Mouse (Mus musculus): ENCODE measurements around the gene Spen. TPM values are rescaled to one million over a fixed set of nuclear protein-coding genes. Genes with fewer than 3 reads are reported as not detected.

The Spen gene
- total and polyA plus RNA-seq, 2 experiments from 2014 or later = 2.3 to 4.9 TPM

DNA sequence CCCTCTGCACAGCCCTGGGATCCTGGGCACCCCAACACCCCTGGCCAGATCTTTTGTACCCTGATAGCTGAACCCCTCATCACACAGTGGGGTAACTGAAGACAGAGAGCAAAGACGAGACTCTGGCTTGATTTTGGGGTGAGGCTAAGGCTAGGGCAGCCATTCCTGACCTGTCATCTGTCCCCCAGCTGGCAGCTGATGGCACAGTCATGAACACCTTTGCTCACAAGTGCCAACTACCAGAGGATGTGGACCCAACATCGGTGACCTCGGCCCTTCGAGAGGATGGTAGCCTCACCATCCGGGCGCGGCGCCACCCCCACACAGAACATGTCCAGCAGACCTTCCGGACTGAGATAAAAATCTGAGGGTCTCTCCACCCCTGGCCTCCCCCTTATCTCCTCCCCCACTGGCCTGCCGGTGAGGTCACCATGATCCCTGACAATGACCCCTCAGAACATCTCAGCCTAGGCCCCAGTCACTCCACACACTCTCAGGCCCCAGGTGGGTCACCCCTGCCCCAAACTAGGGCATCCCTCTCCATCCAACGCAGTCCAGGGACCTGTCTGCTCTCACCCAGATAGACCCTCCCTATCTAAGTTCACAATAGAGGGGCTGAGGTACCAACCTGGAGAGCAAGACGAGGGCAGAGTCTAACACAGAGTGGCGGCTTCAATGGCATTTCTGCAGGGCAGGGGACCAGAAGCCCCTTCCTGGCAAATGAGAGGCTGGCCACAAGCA is 114.5 kb downstream of the Spen start:
- 48% methylated on average over 13 of the region's 13 CpGs for WGBS

DNA sequence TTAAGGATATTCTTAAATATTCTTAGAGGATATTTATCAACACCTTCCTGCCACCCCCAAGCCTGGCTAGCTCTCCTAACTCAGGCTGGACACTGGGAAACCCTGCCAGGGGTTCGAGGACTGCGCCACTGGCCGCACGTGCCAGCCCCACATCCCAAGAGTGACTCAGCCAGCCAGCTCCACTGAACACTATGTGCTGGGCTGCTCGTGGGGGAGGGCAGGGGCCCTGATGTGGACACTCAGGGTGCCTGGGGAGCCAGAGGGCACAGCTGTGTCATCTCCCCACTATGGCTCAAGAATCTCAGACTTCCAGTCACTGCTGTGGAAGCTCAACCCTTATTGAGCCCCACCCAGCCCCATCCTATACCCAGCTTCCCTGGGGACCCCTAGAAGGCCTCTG is 115.1 kb downstream of the Spen start:
- Histone ChIP-seq H3K4me2 (ENCODE audit: low read depth, low read length) (peak overlapping the region; percentile 77), H3K36me3 (replicated peaks; ENCODE audit: control insufficient read depth, insufficient read depth, low read length) (peaks cover 16% of the 10 kb centered on the region), H3K4me1 (ENCODE audit: control insufficient read depth, insufficient read depth) (peaks cover 33% of the 10 kb centered on the region), H3K27ac (ENCODE audit: low read depth) (peak overlapping the region; percentile 99), H3K9me3 (replicated peaks; ENCODE audit: control insufficient read depth, low read length) (no peaks in the 10 kb centered on the region), H3K27me3 (ENCODE audit: control insufficient read depth, insufficient read depth, low read length) (no peaks in the 10 kb centered on the region), H3K4me3 (ENCODE audit: low read depth, low read length) (peak overlapping the region; percentile 83), H3K9ac (replicated peaks; ENCODE audit: low read depth, low read length) (peak overlapping the region; percentile 99)
- TF ChIP-seq EP300 (IDR thresholded peaks at IDR 0.05; ENCODE audit: low read depth) = no peak
- TF ChIP-seq CTCF (IDR thresholded peaks at IDR 0.05; ENCODE audit: low read depth) = no peak
- DNase-seq (ENCODE audit: low spot score) = peak; percentile 28
- ATAC-seq (ENCODE audit: insufficient read depth, low read depth) = no peak
- 39% methylated on average over 5 of the region's 5 CpGs for WGBS

More for the DNA sequence above, 114.5 kb downstream of the Spen start:
- H3K36me3 ChIP-seq (replicated peaks; ENCODE audit: control insufficient read depth, insufficient read depth, low read length) = peaks cover 16% of the 10 kb centered on the region
- H3K9ac ChIP-seq (replicated peaks; ENCODE audit: low read depth, low read length) = peak overlapping the region; percentile 99
- no peaks in the 10 kb centered on the region for H3K27me3 ChIP-seq (ENCODE audit: control insufficient read depth, insufficient read depth, low read length)
- H3K4me3 ChIP-seq (ENCODE audit: low read depth, low read length) = peak overlapping the region; percentile 83
- DNase-seq (ENCODE audit: low spot score) = no peak
- peak; percentile 6 for TF ChIP-seq EP300 (IDR thresholded peaks at IDR 0.05; ENCODE audit: low read depth)
- no peak for TF ChIP-seq CTCF (IDR thresholded peaks at IDR 0.05; ENCODE audit: low read depth)
- no peak for ATAC-seq (ENCODE audit: insufficient read depth, low read depth)
- peaks cover 33% of the 10 kb centered on the region for H3K4me1 ChIP-seq (ENCODE audit: control insufficient read depth, insufficient read depth)
- H3K27ac ChIP-seq (ENCODE audit: low read depth) = peak overlapping the region; percentile 99
- peak overlapping the region; percentile 77 for H3K4me2 ChIP-seq (ENCODE audit: low read depth, low read length)
- no peaks in the 10 kb centered on the region for H3K9me3 ChIP-seq (replicated peaks; ENCODE audit: control insufficient read depth, low read length)

DNA sequence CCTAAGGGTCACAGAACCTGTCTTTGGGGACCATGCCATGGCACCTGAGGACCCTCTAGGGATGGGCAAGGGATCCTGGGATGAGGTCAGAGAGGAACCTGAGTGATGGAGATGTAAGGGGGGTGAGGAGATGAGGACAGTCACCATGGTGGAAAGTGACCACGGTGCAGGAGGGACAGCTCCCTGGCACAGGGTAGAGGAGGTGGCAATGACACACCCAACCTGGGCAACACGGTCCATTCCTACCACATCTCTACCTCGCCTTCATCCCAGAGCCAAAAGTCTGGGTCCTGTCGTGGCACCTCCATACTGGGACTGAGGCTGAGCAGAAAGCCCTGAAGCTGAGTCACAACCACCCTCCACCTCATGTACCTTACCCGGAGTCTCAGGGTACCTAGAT is 115.6 kb downstream of the Spen start:
- peak; percentile 16 for DNase-seq (ENCODE audit: low spot score)
- H3K4me3 ChIP-seq (ENCODE audit: low read depth, low read length) = peak overlapping the region; percentile 83
- no peak for ATAC-seq (ENCODE audit: insufficient read depth, low read depth)
- H3K36me3 ChIP-seq (replicated peaks; ENCODE audit: control insufficient read depth, insufficient read depth, low read length) = peaks cover 16% of the 10 kb centered on the region
- H3K9ac ChIP-seq (replicated peaks; ENCODE audit: low read depth, low read length) = peak overlapping the region; percentile 99
- no peaks in the 10 kb centered on the region for H3K9me3 ChIP-seq (replicated peaks; ENCODE audit: control insufficient read depth, low read length)
- peaks cover 33% of the 10 kb centered on the region for H3K4me1 ChIP-seq (ENCODE audit: control insufficient read depth, insufficient read depth)
- 38% methylated on average over 5 of the region's 5 CpGs for WGBS
- peak overlapping the region; percentile 99 for H3K27ac ChIP-seq (ENCODE audit: low read depth)
- H3K4me2 ChIP-seq (ENCODE audit: low read depth, low read length) = peak overlapping the region; percentile 77
- no peaks in the 10 kb centered on the region for H3K27me3 ChIP-seq (ENCODE audit: control insufficient read depth, insufficient read depth, low read length)
- TF ChIP-seq EP300 (IDR thresholded peaks at IDR 0.05; ENCODE audit: low read depth) (no peak), CTCF (IDR thresholded peaks at IDR 0.05; ENCODE audit: low read depth) (no peak)

DNA sequence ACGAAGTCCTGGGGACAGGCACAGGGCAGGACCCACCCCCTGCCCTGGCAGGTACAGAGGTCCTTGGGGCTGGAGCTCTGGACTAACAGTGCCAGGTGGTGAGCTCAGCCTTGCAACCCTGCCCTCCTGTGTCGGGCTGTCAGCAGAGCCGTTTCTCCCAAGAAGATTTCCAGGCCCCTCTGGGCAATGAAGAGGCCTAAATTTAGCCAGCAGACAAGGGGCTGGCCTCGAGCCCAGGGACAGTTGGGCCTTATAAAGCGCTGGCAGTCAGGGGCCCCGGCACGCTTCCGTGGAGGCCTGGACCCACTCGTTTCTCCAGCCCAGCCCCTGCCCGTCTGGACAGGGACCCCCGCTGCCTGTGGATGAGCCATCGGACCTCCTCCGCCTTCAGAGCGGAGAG is 117.0 kb downstream of the Spen start:
- DNase-seq (ENCODE audit: low spot score) = peak; percentile 91
- Histone ChIP-seq H3K4me1 (ENCODE audit: control insufficient read depth, insufficient read depth) (peaks cover 26% of the 10 kb centered on the region), H3K9ac (replicated peaks; ENCODE audit: low read depth, low read length) (peak overlapping the region; percentile 99), H3K36me3 (replicated peaks; ENCODE audit: control insufficient read depth, insufficient read depth, low read length) (peaks cover 16% of the 10 kb centered on the region), H3K27me3 (ENCODE audit: control insufficient read depth, insufficient read depth, low read length) (no peaks in the 10 kb centered on the region), H3K4me3 (ENCODE audit: low read depth, low read length) (peak overlapping the region; percentile 83), H3K4me2 (ENCODE audit: low read depth, low read length) (peak overlapping the region; percentile 77), H3K9me3 (replicated peaks; ENCODE audit: control insufficient read depth, low read length) (no peaks in the 10 kb centered on the region), H3K27ac (ENCODE audit: low read depth) (peak overlapping the region; percentile 99)
- TF ChIP-seq EP300 (IDR thresholded peaks at IDR 0.05; ENCODE audit: low read depth) (peak; percentile 94), CTCF (IDR thresholded peaks at IDR 0.05; ENCODE audit: low read depth) (no peak)
- peak; percentile 66 for ATAC-seq (ENCODE audit: insufficient read depth, low read depth)
- 21% methylated on average over 14 of the region's 14 CpGs for WGBS

DNA sequence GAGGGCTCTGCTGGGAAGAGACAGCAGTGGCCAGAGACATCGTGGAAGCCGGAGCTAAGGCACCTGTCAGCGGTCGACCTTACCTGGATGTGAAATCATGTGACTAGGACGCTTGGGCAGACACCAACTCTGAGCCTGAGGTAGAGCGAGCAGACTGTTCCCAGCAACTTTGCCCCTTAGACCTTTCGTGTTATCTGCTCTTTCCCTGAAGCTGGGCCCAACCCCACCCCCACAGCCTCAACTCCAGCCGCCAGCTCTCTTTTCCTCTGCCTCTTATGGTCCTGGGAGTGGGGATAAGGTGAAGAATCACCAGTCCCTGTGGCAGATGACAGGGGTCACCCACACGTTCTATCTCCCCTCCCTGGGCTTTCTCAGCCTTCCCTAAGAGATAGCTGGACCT is 117.5 kb downstream of the Spen start:
- peaks cover 26% of the 10 kb centered on the region for H3K4me1 ChIP-seq (ENCODE audit: control insufficient read depth, insufficient read depth)
- H3K27me3 ChIP-seq (ENCODE audit: control insufficient read depth, insufficient read depth, low read length) = no peaks in the 10 kb centered on the region
- H3K36me3 ChIP-seq (replicated peaks; ENCODE audit: control insufficient read depth, insufficient read depth, low read length) = peaks cover 16% of the 10 kb centered on the region
- H3K9me3 ChIP-seq (replicated peaks; ENCODE audit: control insufficient read depth, low read length) = no peaks in the 10 kb centered on the region
- peak overlapping the region; percentile 99 for H3K9ac ChIP-seq (replicated peaks; ENCODE audit: low read depth, low read length)
- ATAC-seq (ENCODE audit: insufficient read depth, low read depth) (peak; percentile 2; the same call in 1 of the 2 replicates), DNase-seq (ENCODE audit: low spot score) (peak; percentile 51)
- no peak for TF ChIP-seq EP300 (IDR thresholded peaks at IDR 0.05; ENCODE audit: low read depth)
- no peak for TF ChIP-seq CTCF (IDR thresholded peaks at IDR 0.05; ENCODE audit: low read depth)
- peak overlapping the region; percentile 77 for H3K4me2 ChIP-seq (ENCODE audit: low read depth, low read length)
- WGBS = 18% methylated on average over 9 of the region's 9 CpGs
- peak overlapping the region; percentile 99 for H3K27ac ChIP-seq (ENCODE audit: low read depth)
- peak overlapping the region; percentile 83; the same call in 1 of the 2 replicates for H3K4me3 ChIP-seq (ENCODE audit: low read depth, low read length)
